Mouse (Mus musculus) effector memory CD4-positive, alpha-beta T cell, adult 7 months (primary cell): ENCODE measurements around the gene Mbtps2. TPM values are rescaled to one million over a fixed set of nuclear protein-coding genes. Genes with fewer than 3 reads are reported as not detected.

Experiments
- polyA plus RNA-seq: library from polyadenylated mRNA; unstranded; fragments of 100-300 nt; shearing (Covaris generic); gene quantifications from one replicate; pipeline ENCODE4 v1.2.1, GENCODE M21; 2017

Mbtps2 gene
- 16.6 TPM for polyA plus RNA-seq

DNA sequence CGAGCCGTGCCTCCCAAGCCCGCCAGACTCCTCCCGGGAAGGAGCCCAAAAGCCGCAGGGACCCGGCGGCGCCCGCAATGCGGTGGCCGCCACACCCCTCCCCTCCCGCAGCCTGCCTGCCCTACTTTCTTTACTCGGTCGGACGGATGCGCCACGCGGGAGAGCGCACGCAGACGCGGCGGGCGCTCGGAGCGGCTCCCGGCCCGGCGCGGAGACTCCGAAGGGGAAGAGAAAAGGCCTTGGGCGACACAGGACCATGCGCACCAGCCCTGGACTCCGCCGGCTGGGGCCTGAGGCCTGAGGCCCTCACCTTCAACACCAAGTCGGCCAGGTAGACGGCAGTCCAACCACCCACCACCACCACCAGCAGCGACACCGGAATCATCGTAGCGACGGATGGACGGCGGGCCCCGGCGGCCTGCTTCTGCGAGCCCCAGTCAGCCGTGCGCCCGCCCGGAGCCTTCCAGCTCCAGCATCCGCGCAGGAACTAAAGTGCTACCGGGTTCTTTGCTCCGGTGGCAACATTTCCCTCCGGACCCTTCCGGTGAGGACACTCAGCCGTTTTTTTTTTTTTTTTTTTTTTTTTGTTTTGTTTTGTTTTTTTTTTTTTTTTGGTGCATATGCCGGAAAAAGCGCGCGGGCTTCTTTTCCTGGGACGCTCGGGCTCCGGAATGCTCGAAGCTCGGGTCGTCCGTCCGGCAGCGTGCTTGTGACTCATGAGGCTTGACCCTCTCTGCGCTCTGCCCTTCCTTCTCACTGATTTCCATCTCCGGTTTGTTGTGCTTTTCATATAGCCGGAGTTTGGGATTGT, at the start of gene Mbtps2:
Gene Mbtps2, minus strand, starts transcription at position 530 of the 811 bp plus-strand sequence.

DNA sequence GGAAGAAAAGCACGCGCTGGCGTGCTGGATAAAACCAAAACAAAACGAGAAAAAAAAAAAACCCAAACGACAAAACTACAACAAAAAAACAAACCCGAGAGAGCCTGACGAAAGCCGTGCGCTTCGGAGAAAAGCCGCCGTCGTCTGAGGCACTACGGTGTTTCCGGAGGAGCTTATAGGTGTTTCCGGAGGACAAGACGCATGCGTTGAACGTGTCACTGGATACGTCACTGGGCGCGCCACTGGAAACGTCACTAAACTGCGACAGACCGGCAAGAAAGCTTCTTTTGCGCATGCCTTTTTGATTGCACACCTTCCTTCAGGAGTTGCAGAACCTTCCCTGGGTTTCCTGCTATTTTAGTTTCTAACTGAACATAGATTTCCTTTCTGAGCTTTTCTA, 29.7 kb downstream of the Mbtps2 start, which contains the start of gene Yy2:
Gene Yy2, minus strand, starts transcription at position 146 of the 400 bp plus-strand sequence.

DNA sequence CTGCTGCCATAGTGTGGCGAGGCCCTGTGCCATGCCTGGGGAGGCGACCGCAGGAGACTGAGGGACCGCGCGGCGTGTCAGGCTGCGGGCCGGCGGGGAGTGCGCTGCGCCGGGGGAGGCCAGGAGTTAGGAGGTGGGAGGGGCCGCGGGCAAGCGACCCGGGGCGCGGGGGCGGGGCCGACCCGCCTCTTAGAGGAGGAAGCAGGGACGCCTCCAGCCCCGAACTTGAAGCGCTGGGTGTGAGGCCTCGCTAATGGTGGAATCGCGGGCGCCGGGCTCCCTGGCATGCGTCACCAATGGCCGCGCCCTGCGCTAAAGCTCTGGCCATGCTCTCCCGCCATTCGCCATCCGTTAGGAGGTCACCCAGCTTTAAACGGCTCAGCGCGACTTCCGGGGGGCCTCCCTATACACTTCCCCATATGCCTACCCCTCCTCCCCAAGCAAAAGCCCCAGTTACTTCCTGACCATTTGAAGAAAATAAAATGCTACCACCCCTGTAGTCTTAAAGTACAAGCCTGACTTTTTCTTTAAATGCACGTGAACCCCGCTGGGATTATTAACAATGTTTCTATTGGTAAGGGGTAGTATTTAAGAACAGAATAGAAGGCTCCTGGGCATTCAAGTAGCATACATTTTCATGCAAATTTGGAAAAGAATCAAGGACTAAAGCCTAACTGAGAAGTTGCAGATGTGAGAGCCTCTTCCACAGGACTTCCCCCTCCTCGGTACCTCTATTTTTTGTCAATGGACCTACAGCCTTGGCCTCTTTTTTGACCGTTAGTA, 106.4 kb downstream of the Mbtps2 start, which contains the start of gene Sms:
Gene Sms, minus strand, starts transcription at position 344 of the 783 bp plus-strand sequence.

Other genes with a start within 250 kb of the Mbtps2 start
- not detected for gene Phex, start 183.4 kb downstream of the Mbtps2 start, polyA plus RNA-seq
- 95.8 TPM for gene Sms, start 106.4 kb downstream of the Mbtps2 start, polyA plus RNA-seq
- 3.2 TPM for gene Yy2, start 29.7 kb downstream of the Mbtps2 start, polyA plus RNA-seq
- gene Smpx, start 100.2 kb upstream of the Mbtps2 start, polyA plus RNA-seq: not detected
- not detected for gene Klhl34, start 219.7 kb upstream of the Mbtps2 start, polyA plus RNA-seq